Mouse (Mus musculus) liver, postnatal 0 days (tissue): Measurements from ENCODE around the gene Golph3.

Experiments used
- CTCF ChIP-seq: sonication (generic); IDR thresholded peaks from 2 replicates; pipeline ENCODE4 v1.5.1; 2016; ENCODE audit warnings: antibody characterized with exemption, low read depth
- EP300 ChIP-seq: IDR thresholded peaks from 2 replicates; pipeline ENCODE4 v1.6.1; 2016; ENCODE audit warnings: antibody characterized with exemption, low read depth, mild to moderate bottlenecking

- TF ChIP-seq EP300 = no peak
- TF ChIP-seq CTCF = peak; percentile 29; the same call in 1 of the 2 replicates
These were observed 33.1 kb downstream of the Golph3 start for GRCm38 (mm10) chr15:12354281-12354810.
